Mouse (Mus musculus) urinary bladder, postnatal 25 days (tissue): ENCODE measurements around the gene Baz2a.

Source experiments
- DNase-seq: peaks from one replicate; pipeline ENCODE4 v3.0.0; 2022; ENCODE audit warnings: low spot score

The Baz2a gene

DNA sequence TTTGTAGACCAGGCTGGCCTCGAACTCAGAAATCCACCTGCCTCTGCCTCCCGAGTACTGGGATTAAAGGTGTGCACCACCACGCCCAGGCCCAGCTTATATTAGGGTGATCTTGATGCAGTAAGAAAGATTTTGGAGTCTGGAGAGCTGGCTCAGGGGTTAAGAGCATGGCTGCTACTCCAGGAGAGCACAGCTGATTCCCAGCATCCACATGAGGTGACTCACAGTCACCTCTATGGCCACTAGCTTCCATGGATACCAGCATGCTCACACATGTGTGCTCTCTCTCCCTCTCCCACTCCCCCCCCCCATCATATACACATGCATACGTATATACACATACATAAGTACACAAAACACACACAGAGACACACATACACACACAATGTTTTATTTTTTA is 85.9 kb downstream of the Baz2a start:
- DNase-seq, result no peak
